Mouse (Mus musculus) spleen, postnatal 36 days (tissue): Measurements from ENCODE around the gene Lif.

ENCODE experiments used
- DNase-seq, 2 experiments: peaks; one replicate each; pipeline ENCODE4 v3.0.0; 2022; ENCODE audit warnings: low spot score in 2 of 2, mixed read lengths in 1 of 2

Gene Lif

GRCm38 (mm10) chr11:4256846-4257607 lies at the start of gene Lif:
Lif (plus strand) TSS chr11:4257557.
- no peak for DNase-seq

GRCm38 (mm10) chr11:4207655-4208054 lies 49.7 kb upstream of the Lif start:
- DNase-seq = no peak

GRCm38 (mm10) chr11:4209556-4209955 lies 47.8 kb upstream of the Lif start:
- peak in 1 of 2 experiments; percentile 25 for DNase-seq

GRCm38 (mm10) chr11:4210786-4211185 lies 46.6 kb upstream of the Lif start:
- no peak for DNase-seq

GRCm38 (mm10) chr11:4213107-4213506 lies 44.2 kb upstream of the Lif start:
- DNase-seq = no peak

GRCm38 (mm10) chr11:4214572-4214971 lies 42.8 kb upstream of the Lif start:
- DNase-seq = no peak

- no peak for DNase-seq
These were observed 42.3 kb upstream of the Lif start for GRCm38 (mm10) chr11:4215061-4215460.

- DNase-seq = no peak
These were observed 40.9 kb upstream of the Lif start for GRCm38 (mm10) chr11:4216248-4217000.

- peak; percentile 92 for DNase-seq
These were observed 39.3 kb upstream of the Lif start, which contains the start of gene Castor1 for GRCm38 (mm10) chr11:4217914-4218629. Castor1 (plus strand) TSS chr11:4218225.

GRCm38 (mm10) chr11:4218637-4219036 lies 38.7 kb upstream of the Lif start:
- DNase-seq = no peak

- DNase-seq = peak; percentile 61 to 67
These were observed 38.0 kb upstream of the Lif start for GRCm38 (mm10) chr11:4219317-4219751.

- no peak for DNase-seq
These were observed 37.4 kb upstream of the Lif start for GRCm38 (mm10) chr11:4219908-4220307.

- DNase-seq = peak; percentile 75 to 85
These were observed 36.6 kb upstream of the Lif start for GRCm38 (mm10) chr11:4220443-4221400.

GRCm38 (mm10) chr11:4222046-4222950 lies 35.1 kb upstream of the Lif start:
- DNase-seq = peak in 1 of 2 experiments; percentile 42

GRCm38 (mm10) chr11:4223393-4224188 lies 33.8 kb upstream of the Lif start:
- DNase-seq = peak in 1 of 2 experiments; percentile 42

GRCm38 (mm10) chr11:4224223-4224622 lies 33.1 kb upstream of the Lif start:
- DNase-seq = no peak

- no peak for DNase-seq
These were observed 30.6 kb upstream of the Lif start for GRCm38 (mm10) chr11:4226569-4227325.

GRCm38 (mm10) chr11:4228463-4228862 lies 28.9 kb upstream of the Lif start:
- DNase-seq = no peak
